Mouse (Mus musculus): ENCODE results near the gene Lrrc23.

DNA sequence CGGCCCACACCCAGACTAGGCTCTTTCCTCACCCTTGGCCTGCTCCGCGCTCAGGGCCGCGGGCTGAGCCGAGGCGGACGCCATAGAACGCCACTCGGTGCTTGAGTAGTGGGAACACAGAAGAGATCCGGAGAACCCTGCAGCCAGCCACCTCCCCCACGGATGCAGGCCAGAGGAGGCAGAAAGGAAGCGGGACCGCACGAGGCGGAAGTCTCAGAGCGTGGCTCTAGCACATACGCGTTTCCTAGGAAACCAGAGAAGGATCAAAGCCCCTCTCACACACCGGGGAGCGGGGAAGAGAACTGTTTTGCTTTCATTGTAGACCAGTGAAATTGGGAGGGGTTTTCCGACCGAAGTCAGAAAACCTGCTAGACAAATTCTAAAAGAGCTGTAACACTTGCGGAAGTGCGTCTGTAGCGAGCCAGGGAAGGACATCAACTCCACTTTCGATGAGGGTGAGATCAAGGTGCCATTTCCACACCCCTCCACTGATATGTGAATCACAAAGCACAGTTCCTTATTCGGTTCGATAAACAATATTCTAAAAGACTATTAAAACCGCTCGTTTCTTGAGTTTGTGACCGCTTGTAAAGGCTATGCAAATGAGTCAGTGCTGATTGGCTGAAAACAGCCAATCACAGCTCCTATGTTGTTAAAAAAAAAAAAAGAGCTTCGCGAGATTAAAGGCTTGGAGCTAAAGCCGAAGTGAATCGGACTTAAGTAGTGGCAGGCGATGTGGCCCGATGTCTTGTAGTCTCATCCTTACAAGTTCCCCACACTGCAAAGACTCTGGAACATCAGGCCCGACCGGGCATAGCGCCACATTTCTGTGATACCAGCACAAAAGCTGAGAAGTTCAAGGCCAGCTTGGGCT lies 38.4 kb downstream of the Lrrc23 start, which contains the start of gene Grcc10:
- no peak for TF ChIP-seq CTCF (IDR thresholded peaks at IDR 0.05; ENCODE audit: low read depth, low read length)
- peak; percentile 67; the same call in 1 of the 2 replicates for TF ChIP-seq POLR2AphosphoS5 (IDR thresholded peaks at IDR 0.05; ENCODE audit: insufficient replicate concordance, low read depth, low read length)
- TF ChIP-seq GATA1 (IDR thresholded peaks at IDR 0.05; ENCODE audit: borderline replicate concordance, low read length): no peak
- no peak for TF ChIP-seq TAL1 (conservative IDR thresholded peaks at IDR 0.05; ENCODE audit: low read depth, low read length)
- TF ChIP-seq GATA2 (IDR thresholded peaks at IDR 0.05; ENCODE audit: borderline replicate concordance, low read depth, low read length): no peak
